Mouse (Mus musculus): ENCODE measurements at regions not wholly inside any gene's neighbourhood (a gene's known extent, or its start where the extent isn't known, plus 50 kb on each side); places are given as distances from the start of the nearest gene placed in this dataset.

- Histone ChIP-seq H3K36me3 (ENCODE audit: control insufficient read depth, insufficient read depth, low read length) (no peaks in the 10 kb centered on the region), H3K9ac (replicated peaks; ENCODE audit: low read depth, low read length) (no peak overlapping the region), H3K27ac (ENCODE audit: low read depth, low read length) (no peak overlapping the region), H3K27me3 (ENCODE audit: control insufficient read depth, insufficient read depth, low read length) (no peaks in the 10 kb centered on the region), H3K4me1 (ENCODE audit: control insufficient read depth, insufficient read depth, low read length) (no peaks in the 10 kb centered on the region), H3K4me2 (ENCODE audit: low read depth, low read length) (no peak overlapping the region), H3K4me3 (ENCODE audit: low read depth, low read length) (no peak overlapping the region), H3K9me3 (ENCODE audit: control insufficient read depth, low read length) (no peaks in the 10 kb centered on the region)
- ATAC-seq (ENCODE audit: low read depth) = no peak
- 95% methylated on average over 2 of the region's 2 CpGs for WGBS
Observed at GRCm38 (mm10) chr1:81754067-81754466, 478.8 kb upstream of the Gm9747 start.

- no peak overlapping the region for H3K9ac ChIP-seq (replicated peaks; ENCODE audit: low read depth, low read length)
- no peaks in the 10 kb centered on the region for H3K36me3 ChIP-seq (ENCODE audit: control insufficient read depth, insufficient read depth, low read length)
- H3K4me1 ChIP-seq (ENCODE audit: control insufficient read depth, insufficient read depth, low read length) = no peaks in the 10 kb centered on the region
- no peak overlapping the region for H3K27ac ChIP-seq (ENCODE audit: low read depth, low read length)
- H3K9me3 ChIP-seq (ENCODE audit: control insufficient read depth, low read length) = no peaks in the 10 kb centered on the region
- no peak for ATAC-seq (ENCODE audit: low read depth)
- H3K4me3 ChIP-seq (ENCODE audit: low read depth, low read length) = no peak overlapping the region
- 85% methylated on average over 3 of the region's 3 CpGs for WGBS
- no peak overlapping the region for H3K4me2 ChIP-seq (ENCODE audit: low read depth, low read length)
- no peaks in the 10 kb centered on the region for H3K27me3 ChIP-seq (ENCODE audit: control insufficient read depth, insufficient read depth, low read length)
Observed at GRCm38 (mm10) chr1:81755281-81755680, 477.6 kb upstream of the Gm9747 start.

GRCm38 (mm10) chr1:81755694-81756093 lies 477.2 kb upstream of the Gm9747 start:
- ATAC-seq (ENCODE audit: low read depth) = no peak

GRCm38 (mm10) chr1:81759919-81760318 lies 473.0 kb upstream of the Gm9747 start:
- Histone ChIP-seq H3K4me3 (ENCODE audit: low read depth, low read length) (no peak overlapping the region), H3K9me3 (ENCODE audit: control insufficient read depth, low read length) (no peaks in the 10 kb centered on the region), H3K27ac (ENCODE audit: low read depth, low read length) (no peak overlapping the region), H3K4me1 (ENCODE audit: control insufficient read depth, insufficient read depth, low read length) (no peaks in the 10 kb centered on the region), H3K27me3 (ENCODE audit: control insufficient read depth, insufficient read depth, low read length) (no peaks in the 10 kb centered on the region), H3K9ac (replicated peaks; ENCODE audit: low read depth, low read length) (no peak overlapping the region), H3K36me3 (ENCODE audit: control insufficient read depth, insufficient read depth, low read length) (no peaks in the 10 kb centered on the region), H3K4me2 (ENCODE audit: low read depth, low read length) (no peak overlapping the region)
- WGBS = 91% methylated on average over 2 of the region's 2 CpGs
- no peak for ATAC-seq (ENCODE audit: low read depth)

More at GRCm38 (mm10) chr1:81755694-81756093, 477.2 kb upstream of the Gm9747 start:
- Histone ChIP-seq H3K27me3 (ENCODE audit: control insufficient read depth, insufficient read depth, low read length) (no peaks in the 10 kb centered on the region), H3K9me3 (ENCODE audit: control insufficient read depth, low read length) (no peaks in the 10 kb centered on the region), H3K4me3 (ENCODE audit: low read depth, low read length) (no peak overlapping the region), H3K4me2 (ENCODE audit: low read depth, low read length) (no peak overlapping the region), H3K27ac (ENCODE audit: low read depth, low read length) (no peak overlapping the region), H3K4me1 (ENCODE audit: control insufficient read depth, insufficient read depth, low read length) (no peaks in the 10 kb centered on the region), H3K36me3 (ENCODE audit: control insufficient read depth, insufficient read depth, low read length) (no peaks in the 10 kb centered on the region), H3K9ac (replicated peaks; ENCODE audit: low read depth, low read length) (no peak overlapping the region)
- 66% methylated on average over 2 of the region's 2 CpGs for WGBS

- WGBS = 92% methylated on average over 3 of the region's 3 CpGs
- H3K4me3 ChIP-seq (ENCODE audit: low read depth, low read length) = no peak overlapping the region
- H3K27ac ChIP-seq (ENCODE audit: low read depth, low read length) = no peak overlapping the region
- no peaks in the 10 kb centered on the region for H3K4me1 ChIP-seq (ENCODE audit: control insufficient read depth, insufficient read depth, low read length)
- H3K4me2 ChIP-seq (ENCODE audit: low read depth, low read length) = no peak overlapping the region
- no peaks in the 10 kb centered on the region for H3K27me3 ChIP-seq (ENCODE audit: control insufficient read depth, insufficient read depth, low read length)
- no peaks in the 10 kb centered on the region for H3K36me3 ChIP-seq (ENCODE audit: control insufficient read depth, insufficient read depth, low read length)
- H3K9me3 ChIP-seq (ENCODE audit: control insufficient read depth, low read length) = no peaks in the 10 kb centered on the region
- no peak for ATAC-seq (ENCODE audit: low read depth)
- no peak overlapping the region for H3K9ac ChIP-seq (replicated peaks; ENCODE audit: low read depth, low read length)
Observed at GRCm38 (mm10) chr1:81771704-81772103, 461.2 kb upstream of the Gm9747 start.

GRCm38 (mm10) chr1:81780583-81780982 lies 452.3 kb upstream of the Gm9747 start:
- no peak overlapping the region for H3K27ac ChIP-seq (ENCODE audit: low read depth, low read length)
- H3K9me3 ChIP-seq (ENCODE audit: control insufficient read depth, low read length) = no peaks in the 10 kb centered on the region
- H3K36me3 ChIP-seq (ENCODE audit: control insufficient read depth, insufficient read depth, low read length) = no peaks in the 10 kb centered on the region
- H3K4me2 ChIP-seq (ENCODE audit: low read depth, low read length) = no peak overlapping the region
- no peak for ATAC-seq (ENCODE audit: low read depth)
- H3K9ac ChIP-seq (replicated peaks; ENCODE audit: low read depth, low read length) = no peak overlapping the region
- H3K27me3 ChIP-seq (ENCODE audit: control insufficient read depth, insufficient read depth, low read length) = no peaks in the 10 kb centered on the region
- no peak overlapping the region for H3K4me3 ChIP-seq (ENCODE audit: low read depth, low read length)
- no peaks in the 10 kb centered on the region for H3K4me1 ChIP-seq (ENCODE audit: control insufficient read depth, insufficient read depth, low read length)

- H3K4me3 ChIP-seq (ENCODE audit: low read depth, low read length) = no peak overlapping the region
- H3K9me3 ChIP-seq (ENCODE audit: control insufficient read depth, low read length) = no peaks in the 10 kb centered on the region
- no peak overlapping the region for H3K27ac ChIP-seq (ENCODE audit: low read depth, low read length)
- no peak overlapping the region for H3K9ac ChIP-seq (replicated peaks; ENCODE audit: low read depth, low read length)
- no peaks in the 10 kb centered on the region for H3K36me3 ChIP-seq (ENCODE audit: control insufficient read depth, insufficient read depth, low read length)
- no peak overlapping the region for H3K4me2 ChIP-seq (ENCODE audit: low read depth, low read length)
- no peaks in the 10 kb centered on the region for H3K27me3 ChIP-seq (ENCODE audit: control insufficient read depth, insufficient read depth, low read length)
- 62% methylated on average over 1 of the region's 1 CpGs for WGBS
- H3K4me1 ChIP-seq (ENCODE audit: control insufficient read depth, insufficient read depth, low read length) = no peaks in the 10 kb centered on the region
- no peak for ATAC-seq (ENCODE audit: low read depth)
Observed at GRCm38 (mm10) chr1:81784305-81784704, 448.6 kb upstream of the Gm9747 start.

- H3K4me3 ChIP-seq (ENCODE audit: low read depth, low read length) = no peak overlapping the region
- H3K27ac ChIP-seq (ENCODE audit: low read depth, low read length) = no peak overlapping the region
- no peak overlapping the region for H3K4me2 ChIP-seq (ENCODE audit: low read depth, low read length)
- 84% methylated on average over 2 of the region's 2 CpGs for WGBS
- H3K9me3 ChIP-seq (ENCODE audit: control insufficient read depth, low read length) = no peaks in the 10 kb centered on the region
- no peaks in the 10 kb centered on the region for H3K4me1 ChIP-seq (ENCODE audit: control insufficient read depth, insufficient read depth, low read length)
- no peaks in the 10 kb centered on the region for H3K36me3 ChIP-seq (ENCODE audit: control insufficient read depth, insufficient read depth, low read length)
- no peak for ATAC-seq (ENCODE audit: low read depth)
- H3K27me3 ChIP-seq (ENCODE audit: control insufficient read depth, insufficient read depth, low read length) = no peaks in the 10 kb centered on the region
- H3K9ac ChIP-seq (replicated peaks; ENCODE audit: low read depth, low read length) = no peak overlapping the region
Observed at GRCm38 (mm10) chr1:81794771-81795170, 438.1 kb upstream of the Gm9747 start.

- 93% methylated on average over 1 of the region's 1 CpGs for WGBS
- Histone ChIP-seq H3K9ac (replicated peaks; ENCODE audit: low read depth, low read length) (no peak overlapping the region), H3K4me3 (ENCODE audit: low read depth, low read length) (no peak overlapping the region), H3K27me3 (ENCODE audit: control insufficient read depth, insufficient read depth, low read length) (no peaks in the 10 kb centered on the region), H3K36me3 (ENCODE audit: control insufficient read depth, insufficient read depth, low read length) (no peaks in the 10 kb centered on the region), H3K4me1 (ENCODE audit: control insufficient read depth, insufficient read depth, low read length) (no peaks in the 10 kb centered on the region), H3K9me3 (ENCODE audit: control insufficient read depth, low read length) (no peaks in the 10 kb centered on the region), H3K27ac (ENCODE audit: low read depth, low read length) (no peak overlapping the region), H3K4me2 (ENCODE audit: low read depth, low read length) (no peak overlapping the region)
- no peak for ATAC-seq (ENCODE audit: low read depth)
Observed at GRCm38 (mm10) chr1:81795399-81795798, 437.5 kb upstream of the Gm9747 start.

GRCm38 (mm10) chr1:81811591-81811990 lies 421.3 kb upstream of the Gm9747 start:
- Histone ChIP-seq H3K27me3 (ENCODE audit: control insufficient read depth, insufficient read depth, low read length) (no peaks in the 10 kb centered on the region), H3K4me3 (ENCODE audit: low read depth, low read length) (no peak overlapping the region), H3K36me3 (ENCODE audit: control insufficient read depth, insufficient read depth, low read length) (no peaks in the 10 kb centered on the region), H3K27ac (ENCODE audit: low read depth, low read length) (no peak overlapping the region), H3K4me1 (ENCODE audit: control insufficient read depth, insufficient read depth, low read length) (no peaks in the 10 kb centered on the region), H3K9me3 (ENCODE audit: control insufficient read depth, low read length) (no peaks in the 10 kb centered on the region), H3K9ac (replicated peaks; ENCODE audit: low read depth, low read length) (no peak overlapping the region), H3K4me2 (ENCODE audit: low read depth, low read length) (no peak overlapping the region)
- ATAC-seq (ENCODE audit: low read depth) = no peak

All from neural tube, embryonic 14.5 days (tissue).